Mouse (Mus musculus): ENCODE measurements around the gene Rhebl1.
A peak's percentile ranks its signal among the peaks of the same experiment; 100 is the strongest.

Gene Rhebl1

DNA sequence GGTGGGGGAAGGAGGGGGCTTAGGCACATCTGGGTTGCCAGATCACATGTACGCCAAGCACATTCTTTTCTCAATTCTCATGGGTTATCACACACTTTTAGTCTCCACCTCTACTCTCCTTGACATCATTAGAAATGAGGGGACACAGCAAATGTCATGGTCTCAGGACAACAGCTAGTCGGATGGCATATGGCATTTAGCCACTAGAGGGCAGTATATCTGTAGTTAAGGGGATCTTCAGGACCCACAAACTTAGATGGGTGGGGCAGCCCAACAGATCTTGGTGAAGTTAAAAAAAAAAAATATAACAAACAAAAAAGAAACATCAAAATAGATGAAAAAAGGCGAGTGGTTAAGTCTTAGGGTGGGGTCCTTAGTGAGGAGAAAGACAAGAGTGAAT, 17.0 kb downstream of the Rhebl1 start:
- no peak for ATAC-seq (ENCODE audit: insufficient number of reproducible peaks, low FRiP score, low TSS enrichment)

DNA sequence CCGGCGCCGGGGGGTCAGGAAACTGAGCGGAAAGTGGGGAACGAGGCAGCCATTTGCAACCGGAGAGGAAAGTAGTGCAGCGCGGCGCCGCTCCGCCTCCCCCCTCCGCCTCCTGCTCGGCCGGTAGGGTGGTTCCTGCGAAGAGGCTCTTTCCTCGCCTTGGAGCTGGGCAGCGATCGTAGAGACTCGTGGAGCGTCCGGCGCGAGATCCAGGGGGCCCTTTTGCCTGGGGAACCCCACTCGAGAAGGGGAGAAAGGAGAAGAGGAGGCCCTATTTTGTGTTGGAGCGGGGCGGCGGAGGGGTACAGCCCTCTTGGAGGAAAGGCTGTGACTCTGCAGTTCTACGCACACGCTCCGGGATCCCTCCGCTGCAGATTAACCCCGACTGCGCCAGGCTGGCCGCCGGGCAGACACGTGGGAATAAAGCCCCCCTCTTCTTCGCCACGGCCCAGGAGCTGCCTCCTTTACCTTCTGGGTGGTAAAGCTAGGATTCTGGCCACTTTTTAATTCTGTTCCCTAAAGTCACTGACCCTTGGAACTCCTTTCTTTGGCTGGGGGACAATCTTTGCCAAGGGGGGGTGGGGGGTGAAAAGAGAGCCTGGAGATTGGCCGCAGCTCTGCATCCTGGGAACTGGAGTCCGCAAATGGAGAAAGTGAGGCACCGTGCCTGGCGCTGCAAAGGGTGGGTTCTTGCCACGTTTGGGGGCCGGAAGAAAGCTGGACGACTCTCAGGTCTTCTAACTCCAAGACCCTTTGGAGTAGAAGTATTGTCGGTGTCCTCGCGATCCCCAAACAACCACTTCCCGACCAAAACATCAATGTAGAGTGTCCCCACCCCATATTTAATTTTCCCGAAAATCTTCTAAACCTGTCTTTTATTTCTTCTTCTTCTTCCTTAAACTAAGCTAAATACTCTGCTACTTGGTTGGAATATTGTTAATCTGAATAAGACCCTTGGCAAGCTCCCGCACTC, 22.1 kb downstream of the Rhebl1 start:
- ATAC-seq (ENCODE audit: insufficient number of reproducible peaks, low FRiP score, low TSS enrichment), result peak; percentile 66

DNA sequence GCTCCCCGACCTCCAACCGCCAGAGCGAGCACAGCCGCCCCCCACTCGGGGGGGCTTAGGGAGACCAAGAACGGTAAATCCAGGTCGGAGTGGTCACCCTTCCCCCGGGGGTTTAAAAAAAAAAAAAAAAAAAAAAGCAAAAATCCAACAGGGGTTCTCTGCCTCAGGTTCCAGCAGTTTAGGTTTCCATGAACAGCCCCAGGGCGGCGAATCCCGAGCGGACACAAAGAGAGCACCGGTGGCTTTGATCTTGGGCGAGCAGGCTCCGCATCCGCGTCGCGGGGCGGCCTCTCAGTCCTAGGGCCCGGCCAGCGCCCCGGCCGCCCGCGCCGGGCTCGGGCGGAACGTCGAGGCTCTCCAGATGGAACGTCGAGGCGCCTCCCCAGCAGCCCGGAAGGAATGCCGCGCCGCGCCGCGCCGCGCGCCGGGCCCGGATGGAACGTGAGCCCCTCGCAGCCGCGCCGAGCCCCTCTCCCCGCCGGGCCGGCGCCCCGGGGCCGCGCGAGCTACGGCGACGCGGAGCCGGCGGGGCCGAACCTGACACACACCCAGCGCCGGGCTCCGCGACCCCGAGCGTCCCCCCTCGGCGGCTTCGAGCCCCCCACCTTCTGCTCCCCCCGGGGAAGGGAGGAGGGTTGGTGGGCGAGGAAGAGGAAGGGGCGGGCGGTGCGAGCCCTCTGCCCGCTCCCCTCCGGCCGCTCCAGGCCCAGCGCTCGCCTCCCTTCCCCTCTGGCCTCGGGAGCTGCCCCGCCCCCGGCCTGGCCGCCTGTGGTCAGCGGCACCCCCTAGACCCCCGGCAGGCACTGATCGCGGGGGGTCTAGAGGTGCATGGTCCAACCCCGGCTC, 23.0 kb downstream of the Rhebl1 start, which contains the start of gene Kmt2d:
Gene Kmt2d (minus strand): TSS at position 135 of the 846 bp plus-strand sequence.
- ATAC-seq (ENCODE audit: insufficient number of reproducible peaks, low FRiP score, low TSS enrichment), result no peak; the same call in 1 of the 2 replicates

DNA sequence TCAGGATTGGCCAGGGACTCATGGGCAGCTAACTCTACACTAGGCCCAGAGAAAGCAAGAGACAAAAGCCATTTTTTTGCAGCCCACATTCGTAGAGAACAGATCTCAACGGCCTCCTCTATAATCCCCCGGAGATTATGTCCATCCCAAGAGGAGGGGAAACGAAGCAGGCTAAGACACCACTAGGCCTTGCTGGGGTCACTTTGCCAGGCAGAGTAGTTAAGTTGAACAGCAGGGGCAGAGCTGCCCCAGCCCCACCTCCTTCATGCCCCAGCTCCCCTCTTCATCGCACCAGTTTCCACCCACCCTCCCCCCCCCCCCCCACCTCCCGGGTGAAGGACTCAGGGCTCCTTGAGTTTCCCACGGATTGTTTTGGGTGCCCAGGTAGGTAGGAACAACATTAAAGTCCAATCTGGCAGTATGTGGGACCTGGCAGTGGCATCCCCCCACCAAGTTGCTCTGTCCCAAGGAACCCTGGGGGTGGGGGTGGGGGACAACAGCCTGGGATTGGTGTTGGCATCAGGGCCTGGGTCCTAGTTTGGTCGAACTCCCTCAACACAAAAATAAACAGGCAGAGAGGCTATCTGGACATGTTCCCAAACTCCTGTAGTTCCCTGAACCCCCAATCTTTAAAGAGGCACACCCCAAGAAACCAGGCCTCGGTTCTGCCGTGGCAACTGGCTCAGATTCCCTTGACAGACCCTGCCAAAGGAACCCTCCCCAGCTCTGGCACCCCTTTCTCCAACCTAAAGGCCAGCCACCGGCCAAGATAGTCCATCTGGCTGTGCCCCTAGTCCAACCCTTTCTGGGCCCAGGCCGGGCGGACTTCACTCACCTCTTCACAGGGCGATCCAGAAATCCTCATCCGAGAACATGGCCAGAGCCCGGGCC, 23.9 kb downstream of the Rhebl1 start:
- ATAC-seq (ENCODE audit: insufficient number of reproducible peaks, low FRiP score, low TSS enrichment), result no peak

DNA sequence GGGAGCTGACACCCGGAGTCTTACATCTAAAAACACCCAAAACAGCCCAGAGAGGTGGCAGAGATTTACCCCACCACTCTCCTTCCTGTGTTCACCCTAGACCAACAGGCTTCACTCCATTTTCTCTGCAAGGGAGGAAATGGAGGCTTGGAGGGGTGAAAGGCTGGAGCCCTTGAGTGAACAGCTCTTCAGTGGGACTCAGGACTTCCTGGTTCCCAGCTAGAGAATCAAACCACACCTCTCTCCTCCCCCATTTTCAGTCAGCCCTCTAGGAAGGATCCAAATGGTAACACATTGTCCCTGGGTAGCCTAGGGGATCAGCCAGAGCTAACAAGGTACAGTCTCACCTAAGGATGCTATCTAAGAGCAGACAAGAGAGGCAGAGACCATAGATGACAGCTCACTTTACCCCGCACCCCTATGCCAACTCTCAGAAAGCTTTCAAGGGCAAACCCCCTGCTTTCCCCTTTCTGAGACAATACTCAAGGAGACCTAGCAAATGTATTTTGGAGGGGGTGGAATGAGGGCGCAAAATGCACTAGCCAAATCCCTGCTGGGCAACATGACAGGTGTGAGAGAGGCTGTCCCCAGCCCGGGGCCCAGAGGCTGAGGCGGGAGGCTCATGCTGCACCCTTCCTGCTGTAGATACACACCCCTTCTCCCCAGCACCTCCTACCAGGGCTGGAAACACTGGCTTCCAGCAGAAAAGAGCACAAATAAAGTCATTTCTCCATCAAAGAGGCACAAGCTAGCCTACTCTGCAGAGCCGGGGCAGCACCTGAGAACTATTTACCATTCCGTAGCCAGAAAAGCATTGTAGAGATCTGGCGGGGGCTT, 24.8 kb downstream of the Rhebl1 start:
- ATAC-seq (ENCODE audit: insufficient number of reproducible peaks, low FRiP score, low TSS enrichment), result no peak

DNA sequence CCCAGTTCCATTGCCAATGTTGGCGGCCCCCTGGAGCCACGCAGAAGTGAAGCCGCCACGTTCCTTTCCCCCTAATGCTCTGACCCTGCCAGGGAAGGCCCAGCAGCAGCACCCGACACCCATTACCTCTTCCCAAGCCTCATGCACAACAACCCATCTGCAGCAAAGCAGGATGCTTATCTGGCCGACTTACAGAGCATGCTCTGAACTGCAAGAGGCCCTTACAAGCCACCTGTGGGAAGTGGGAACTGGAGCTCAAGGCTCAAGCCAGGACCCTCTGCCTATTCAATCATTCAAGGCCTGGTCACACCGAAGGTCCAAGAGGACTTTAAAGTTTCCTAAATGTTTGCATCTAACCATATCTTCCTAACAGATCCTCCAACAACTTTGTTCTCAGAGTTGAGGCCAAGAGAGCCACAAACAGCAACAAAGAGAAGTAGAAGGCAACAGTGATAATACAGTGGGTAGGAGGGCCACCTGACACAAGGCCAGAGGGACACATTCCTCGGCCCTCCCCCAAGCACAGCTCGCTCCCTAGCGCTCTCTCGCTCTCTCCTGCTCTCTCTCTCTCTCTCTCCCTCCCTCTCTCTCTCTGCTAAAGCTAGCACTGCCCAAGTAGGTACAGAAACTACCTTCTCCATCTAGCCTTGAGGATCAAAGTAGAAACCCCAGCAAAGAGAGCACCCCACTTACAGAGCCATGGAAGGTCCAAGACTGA, 25.8 kb downstream of the Rhebl1 start:
- ATAC-seq (ENCODE audit: insufficient number of reproducible peaks, low FRiP score, low TSS enrichment), result no peak

DNA sequence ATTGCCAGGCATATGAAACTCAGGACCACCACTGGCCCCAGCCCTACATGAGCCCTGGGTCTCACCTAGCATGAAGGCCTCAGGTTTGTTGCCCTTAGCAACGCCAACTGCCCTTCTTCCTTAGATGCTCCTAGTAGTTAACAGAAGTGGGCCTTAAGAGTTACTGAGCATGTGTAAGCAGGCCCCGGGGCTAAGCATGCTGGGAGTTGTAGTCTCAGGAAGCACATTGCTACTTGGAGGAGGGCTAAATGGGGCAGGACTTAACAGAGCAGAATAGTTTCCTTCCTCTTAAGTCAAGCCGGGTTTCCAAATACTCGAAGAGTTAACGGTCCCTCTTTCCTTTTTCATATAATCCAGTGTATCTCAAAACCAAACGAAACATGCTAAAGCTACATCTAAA, 27.0 kb downstream of the Rhebl1 start:
- no peak for ATAC-seq (ENCODE audit: insufficient number of reproducible peaks, low FRiP score, low TSS enrichment)

DNA sequence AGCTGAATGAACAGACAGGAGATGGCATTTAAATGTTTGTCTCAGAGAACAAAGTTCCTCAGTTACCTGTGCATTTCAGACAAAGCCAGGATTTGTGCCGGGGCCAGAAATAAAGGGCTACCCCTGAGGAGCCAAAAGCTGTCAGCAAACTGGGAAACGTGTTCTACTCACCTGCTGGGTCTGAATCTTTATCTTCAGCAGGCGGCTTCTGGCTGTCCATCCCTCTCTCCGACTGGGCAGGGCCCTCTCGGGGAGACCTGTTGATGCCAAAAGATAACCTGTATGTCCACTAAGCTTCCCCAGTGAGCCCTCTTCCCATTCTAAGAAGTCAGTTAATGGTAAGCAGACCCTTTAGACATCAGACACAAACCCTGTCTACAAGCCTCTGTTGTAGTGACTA, 27.8 kb downstream of the Rhebl1 start:
- no peak for ATAC-seq (ENCODE audit: insufficient number of reproducible peaks, low FRiP score, low TSS enrichment)

DNA sequence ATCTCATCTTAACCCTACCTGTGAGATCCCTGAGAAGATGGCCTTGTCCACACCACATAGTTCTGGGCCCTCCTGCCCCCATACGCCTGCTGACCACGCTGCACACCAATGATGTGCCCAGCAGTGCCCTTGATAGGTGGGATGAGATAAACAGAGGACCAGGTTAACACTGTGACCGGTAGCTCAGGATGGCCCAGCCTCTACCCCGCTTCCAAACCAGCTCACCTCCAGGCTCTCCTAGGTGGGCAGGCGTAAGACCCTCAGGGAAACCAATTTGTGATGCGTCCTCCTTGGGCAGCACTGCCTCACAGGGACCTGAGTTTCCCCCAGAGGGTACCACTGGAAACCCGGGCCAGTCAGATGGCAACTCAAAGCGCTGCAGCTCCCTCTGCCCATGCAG, 28.6 kb downstream of the Rhebl1 start:
- no peak for ATAC-seq (ENCODE audit: insufficient number of reproducible peaks, low FRiP score, low TSS enrichment)

DNA sequence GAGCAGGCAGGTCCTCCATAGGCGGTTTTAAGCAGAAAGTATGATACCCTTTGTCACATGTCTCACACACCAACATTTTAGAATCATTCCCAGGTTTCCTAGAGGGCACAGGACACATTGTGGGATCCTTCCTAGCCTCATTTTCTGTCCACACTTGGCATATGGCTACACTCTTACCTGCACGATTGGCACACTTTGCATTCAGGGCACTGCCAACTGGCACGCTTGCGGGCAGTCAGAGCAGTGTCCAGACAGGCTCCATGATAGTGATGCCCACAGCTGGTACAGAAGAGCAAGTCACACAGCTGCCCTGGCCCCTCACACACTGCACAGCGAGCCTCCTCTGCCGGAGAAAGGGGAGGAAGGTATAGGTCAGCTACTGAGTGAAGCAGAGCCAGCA, 29.4 kb downstream of the Rhebl1 start:
- ATAC-seq (ENCODE audit: insufficient number of reproducible peaks, low FRiP score, low TSS enrichment), result no peak

DNA sequence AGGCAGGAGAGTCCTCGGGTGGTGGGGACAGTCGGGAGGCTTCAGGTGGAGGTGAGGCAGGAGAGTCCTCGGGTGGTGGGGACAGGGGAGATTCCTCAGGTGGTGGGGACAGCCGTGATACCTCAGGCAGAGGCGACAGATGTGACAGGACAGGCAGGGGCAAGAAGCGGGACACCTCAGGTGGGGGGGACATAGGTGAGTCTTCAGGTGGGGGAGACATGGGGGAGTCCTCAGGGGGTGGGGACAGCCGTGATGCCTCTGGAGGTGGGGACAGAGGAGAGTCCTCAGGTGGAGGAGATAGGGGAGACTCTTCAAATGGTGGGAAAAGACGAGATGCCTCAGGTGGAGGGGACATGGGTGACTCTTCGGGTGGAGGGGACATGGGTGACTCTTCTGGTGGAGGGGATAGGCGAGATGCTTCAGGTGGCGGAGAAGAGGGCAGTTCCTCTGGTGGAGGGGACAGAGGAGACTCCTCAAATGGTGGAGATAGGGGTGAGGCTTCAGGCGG, 30.8 kb downstream of the Rhebl1 start:
- ATAC-seq (ENCODE audit: insufficient number of reproducible peaks, low FRiP score, low TSS enrichment), result no peak

DNA sequence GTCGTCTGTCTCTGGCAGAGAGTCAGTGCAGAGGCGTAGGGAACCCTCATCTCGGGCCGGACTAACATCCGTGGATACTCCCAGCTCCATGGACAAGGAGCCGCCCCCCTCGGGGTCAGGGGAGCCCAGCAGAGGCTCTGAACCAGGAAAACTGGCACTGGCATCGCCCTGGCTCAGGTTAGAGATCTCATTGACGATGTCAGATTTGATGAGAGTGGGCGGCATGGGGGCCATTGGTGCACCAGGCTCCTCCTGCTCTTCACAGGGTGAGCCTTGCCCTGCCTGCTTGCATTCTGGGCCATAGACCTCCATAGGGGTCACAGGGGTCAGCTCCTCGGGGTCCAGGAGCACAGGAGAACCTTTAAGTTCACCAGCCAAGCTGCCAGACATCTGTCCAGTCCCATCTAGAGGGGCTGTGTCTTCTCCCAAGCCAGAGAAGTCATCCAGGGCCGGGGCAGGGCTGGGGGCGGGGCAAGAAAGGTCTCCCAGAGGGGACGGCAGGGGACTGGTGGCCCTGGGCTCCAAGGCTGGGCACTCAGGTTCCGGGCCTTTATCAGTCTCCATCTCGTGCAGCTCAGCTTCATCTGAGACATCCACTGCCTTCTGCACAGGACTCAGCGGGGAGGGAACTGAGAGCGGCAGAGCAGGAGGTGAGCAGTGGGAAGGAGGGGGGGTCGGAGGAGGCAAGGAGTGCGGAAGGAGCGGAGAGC, 32.5 kb downstream of the Rhebl1 start:
- no peak for ATAC-seq (ENCODE audit: insufficient number of reproducible peaks, low FRiP score, low TSS enrichment)

DNA sequence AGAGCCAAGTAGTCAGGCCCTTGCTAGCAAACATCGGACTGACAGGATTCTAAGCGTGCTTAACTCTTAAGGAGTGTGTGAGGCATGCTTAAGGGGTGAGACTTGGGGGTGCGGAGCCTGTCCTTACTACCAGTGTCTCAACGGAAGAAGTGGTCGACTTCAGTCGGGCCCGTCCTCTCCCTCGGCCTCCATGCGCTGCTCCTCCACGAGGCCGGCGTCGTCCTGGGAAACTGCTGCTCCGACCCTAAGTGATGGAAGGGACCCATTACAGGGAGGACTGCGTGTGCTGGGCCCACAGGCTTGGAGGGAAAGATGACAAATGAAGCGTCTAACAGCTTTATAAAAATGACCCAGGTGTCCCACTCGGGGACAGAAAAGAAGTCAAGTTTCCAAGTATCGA, 33.4 kb downstream of the Rhebl1 start:
- no peak for ATAC-seq (ENCODE audit: insufficient number of reproducible peaks, low FRiP score, low TSS enrichment)

DNA sequence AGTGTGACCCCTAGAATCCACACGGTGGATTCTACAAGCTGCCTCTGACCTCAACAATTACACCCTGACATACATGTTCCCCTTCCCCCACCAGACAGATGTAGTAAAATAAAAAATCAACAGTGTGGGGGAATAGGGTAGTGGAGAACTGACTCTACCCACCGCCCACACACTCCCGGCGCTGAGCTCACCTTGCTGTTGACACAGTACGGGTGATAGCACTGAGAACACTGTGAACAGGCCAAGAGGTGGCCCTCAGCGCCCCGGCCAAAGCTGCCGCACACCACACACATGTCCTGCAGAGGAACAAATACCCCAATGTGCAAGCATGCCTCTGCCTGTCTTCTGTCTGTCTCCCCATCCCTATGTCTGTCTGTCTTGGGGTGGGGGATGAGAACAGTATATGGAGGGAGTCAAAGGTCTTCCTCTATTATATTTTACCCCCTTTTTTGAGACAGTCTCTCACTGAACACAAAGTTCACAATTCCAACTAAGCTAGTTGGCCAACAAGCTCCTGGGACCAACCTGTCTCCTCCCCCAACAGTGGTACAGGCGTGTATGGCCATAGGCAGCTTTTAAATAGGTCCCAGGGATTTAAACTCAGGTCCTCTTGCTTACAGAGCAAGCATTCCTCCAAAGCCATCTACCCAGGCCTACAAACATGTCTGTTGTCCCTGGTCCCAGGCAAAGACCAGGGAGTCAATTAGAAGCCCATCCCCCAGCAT, 34.9 kb downstream of the Rhebl1 start:
- ATAC-seq (ENCODE audit: insufficient number of reproducible peaks, low FRiP score, low TSS enrichment), result no peak

DNA sequence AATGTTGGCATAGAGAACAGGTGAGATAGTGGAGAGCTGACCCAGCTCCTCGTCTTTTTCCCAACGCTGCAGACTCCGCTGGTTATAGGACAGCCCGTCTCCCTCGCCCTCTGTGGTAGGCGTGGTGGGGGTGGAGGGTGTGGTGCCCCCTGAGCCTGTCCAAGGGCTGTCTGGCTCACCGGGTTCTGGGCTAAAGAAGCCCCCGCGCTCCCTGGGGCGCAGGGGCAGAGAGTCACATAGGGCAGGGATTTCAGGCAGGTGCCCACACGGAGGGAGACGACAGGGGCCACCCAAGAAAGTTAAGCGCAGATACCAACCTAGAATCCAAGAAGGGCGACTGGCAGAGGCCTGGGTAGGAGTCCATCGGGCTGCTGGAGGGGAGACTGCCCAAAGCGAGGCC, 40.1 kb downstream of the Rhebl1 start:
- ATAC-seq (ENCODE audit: insufficient number of reproducible peaks, low FRiP score, low TSS enrichment), result no peak

DNA sequence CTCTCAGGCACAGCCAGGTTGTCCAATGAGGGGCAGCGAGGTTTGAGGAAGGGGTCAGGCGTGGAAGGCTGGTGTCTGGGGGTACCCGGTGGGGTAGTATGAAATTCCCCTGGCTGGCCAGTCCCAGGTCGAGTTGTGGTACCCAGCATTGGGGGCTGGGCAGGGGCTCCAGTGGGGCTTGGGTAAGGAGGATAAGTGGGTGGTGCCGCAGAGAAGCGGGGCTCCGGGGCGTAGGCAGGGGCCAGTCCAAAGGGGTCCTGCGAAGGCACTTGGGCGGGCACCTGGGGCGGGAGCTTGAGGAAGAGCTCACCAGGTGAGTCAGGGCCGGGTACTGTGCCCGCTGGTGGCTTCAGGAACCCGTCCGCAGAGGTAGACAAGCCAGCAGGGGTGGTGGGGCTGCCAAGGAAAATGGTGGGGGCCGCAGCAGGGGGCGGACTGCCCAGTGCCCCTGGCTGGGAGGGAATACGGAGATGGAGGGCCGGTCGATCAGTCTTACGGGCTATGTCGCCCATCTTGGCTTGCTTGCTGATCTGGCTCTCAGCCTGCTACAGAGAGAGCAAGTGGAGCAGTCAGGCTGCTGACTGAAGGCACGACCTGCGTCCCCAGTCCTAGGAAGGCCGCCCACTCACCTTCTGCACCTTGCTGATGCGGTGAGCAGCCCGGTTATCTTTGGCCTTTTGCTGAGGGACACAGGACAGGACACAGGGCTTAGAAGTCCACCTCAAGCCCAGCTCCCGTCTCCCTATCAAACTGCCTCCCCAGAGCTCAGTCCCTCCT, 41.0 kb downstream of the Rhebl1 start:
- peak; percentile 51 for ATAC-seq (ENCODE audit: insufficient number of reproducible peaks, low FRiP score, low TSS enrichment)

DNA sequence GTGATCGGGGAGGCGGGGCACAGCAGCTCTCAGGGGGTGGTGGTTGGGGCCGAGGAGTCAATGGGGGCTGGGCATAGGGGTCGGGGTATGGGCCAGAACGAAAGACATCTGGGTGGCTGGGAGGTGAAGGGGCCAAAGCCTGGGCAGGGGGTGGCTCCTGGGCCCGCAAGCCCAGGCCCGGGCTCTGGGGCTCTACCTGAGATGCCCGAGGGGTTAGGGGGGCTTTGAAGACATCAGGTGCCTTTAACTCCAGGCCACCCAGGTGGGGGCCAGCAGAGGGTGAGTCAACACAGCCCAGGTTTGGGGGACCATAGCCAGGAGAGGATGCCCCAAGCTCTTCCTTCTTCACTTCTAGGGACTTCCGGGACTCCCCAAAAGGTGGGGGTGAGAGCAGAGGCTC, 41.6 kb downstream of the Rhebl1 start:
- no peak for ATAC-seq (ENCODE audit: insufficient number of reproducible peaks, low FRiP score, low TSS enrichment)

All from cerebellum, adult (tissue).